Mouse (Mus musculus) heart, postnatal 0 days (tissue): Measurements from ENCODE around the gene Slc12a5.

ENCODE experiments used
- CTCF ChIP-seq: IDR thresholded peaks from 2 replicates; pipeline ENCODE4 v1.5.1; 2016; ENCODE audit warnings: antibody characterized with exemption, control low read depth, low read depth
- EP300 ChIP-seq: IDR thresholded peaks from 2 replicates; pipeline ENCODE4 v1.6.1; 2016; ENCODE audit warnings: antibody characterized with exemption, low read depth

GRCm38 (mm10) chr2:165032533-165032932, 71.9 kb downstream of the Slc12a5 start:
- TF ChIP-seq CTCF (peak; percentile 41), EP300 (no peak)
